Mouse (Mus musculus): Measurements from ENCODE around the gene Zfp879. TPM values are rescaled to one million over a fixed set of nuclear protein-coding genes. Genes with fewer than 3 reads are reported as not detected.

Gene Zfp879
- 1 to 10 TPM in 1 of 2 experiments, under 1 TPM in 1; 0.14 to 1.2 TPM for polyA plus RNA-seq (2017; shearing (Covaris generic))

GRCm38 (mm10) chr11:50841023-50841735 is at the start of gene Zfp879:
TSS of gene Zfp879 (minus strand) at chr11:50841552.

GRCm38 (mm10) chr11:50887390-50888128 is 46.2 kb upstream of the Zfp879 start, which contains the start of gene Zfp454:
TSS of gene Zfp454 (minus strand) at chr11:50887651.

GRCm38 (mm10) chr11:50850177-50850735 is 8.9 kb upstream of the Zfp879 start, which contains the start of gene Grm6:
TSS of gene Grm6 (plus strand) at chr11:50850685.

GRCm38 (mm10) chr11:50827010-50827953 is 14.1 kb downstream of the Zfp879 start, which contains the start of gene Zfp354c:
TSS of gene Zfp354c (minus strand) at chr11:50827724.

Other genes starting within 250 kb of the Zfp879 start
- 1 to 10 TPM in 1 of 2 experiments, under 1 TPM in 1; 0.18 to 1.1 TPM for gene Adamts2, start 239.5 kb downstream of the Zfp879 start, polyA plus RNA-seq (2017; shearing (Covaris generic))
- 1 to 10 TPM; 3.0 to 5.9 TPM for gene Zfp354c, start 13.8 kb downstream of the Zfp879 start, polyA plus RNA-seq (2017; shearing (Covaris generic))
- under 1 TPM; 0.72 to 0.94 TPM for gene Grm6, start 9.1 kb upstream of the Zfp879 start, polyA plus RNA-seq (2017; shearing (Covaris generic))
- not detected for gene Zfp454, start 46.1 kb upstream of the Zfp879 start, polyA plus RNA-seq (2017; shearing (Covaris generic))
- 1 to 10 TPM in 1 of 2 experiments, under 1 TPM in 1; 0.31 to 2.4 TPM for gene Zfp2, start 74.6 kb upstream of the Zfp879 start, polyA plus RNA-seq (2017; shearing (Covaris generic))
- gene Zfp354b, start 90.1 kb upstream of the Zfp879 start, polyA plus RNA-seq (2017; shearing (Covaris generic)) = not detected
- gene 4933414I15Rik, start 102.2 kb upstream of the Zfp879 start, polyA plus RNA-seq (2017; shearing (Covaris generic)) = 1 to 10 TPM in 1 of 2 experiments, not detected in 1; 1.1 TPM
- not detected for gene Prop1, start 112.2 kb upstream of the Zfp879 start, polyA plus RNA-seq (2017; shearing (Covaris generic))
- not detected for gene Olfr1378, start 125.0 kb upstream of the Zfp879 start, polyA plus RNA-seq (2017; shearing (Covaris generic))
- gene Olfr1377, start 140.4 kb upstream of the Zfp879 start, polyA plus RNA-seq (2017; shearing (Covaris generic)) = not detected
- under 1 TPM in 1 of 2 experiments, not detected in 1; 0.45 TPM for gene Olfr51, start 162.0 kb upstream of the Zfp879 start, polyA plus RNA-seq (2017; shearing (Covaris generic))
- 1 to 10 TPM in 1 of 2 experiments, under 1 TPM in 1; 0.07 to 1.1 TPM for gene Olfr54, start 172.7 kb upstream of the Zfp879 start, polyA plus RNA-seq (2017; shearing (Covaris generic))
- gene Olfr1375, start 206.6 kb upstream of the Zfp879 start, polyA plus RNA-seq (2017; shearing (Covaris generic)) = not detected
- gene Zfp354a, start 217.7 kb upstream of the Zfp879 start, polyA plus RNA-seq (2017; shearing (Covaris generic)) = under 1 TPM in 1 of 2 experiments, not detected in 1; 0.26 TPM